Mouse (Mus musculus) lung, postnatal 0 days (tissue): ENCODE data around the gene Itga7.

Source experiments
- CTCF ChIP-seq: IDR thresholded peaks from 2 replicates; pipeline ENCODE4 v1.5.1; 2016; ENCODE audit warnings: antibody characterized with exemption, mild to moderate bottlenecking
- EP300 ChIP-seq: IDR thresholded peaks from 2 replicates; pipeline ENCODE4 v1.6.1; 2016; ENCODE audit warnings: antibody characterized with exemption, mild to moderate bottlenecking, control low read depth

GRCm38 (mm10) chr10:128897501-128897900 is 36.1 kb upstream of the Itga7 start:
- TF ChIP-seq CTCF: no peak
- TF ChIP-seq EP300: no peak
